Comparison of ENCODE assay signal across 8 mouse cellular contexts in genomic region chr11:23149556-23150244, GRCm38 (mm10).
DNase-seq lines count a peak whose midpoint lies in the region; ATAC-seq lines count a peak whose summit lies in the region.

No protein-coding gene starts in this region.

- WGBS in embryonic facial prominence, embryonic 11.5 days = 66% methylated on average over 5 of the region's 5 CpGs
- 64% methylated on average over 5 of the region's 5 CpGs for WGBS in embryonic facial prominence, embryonic 10.5 days
- WGBS in forebrain, embryonic 15.5 days = 69% methylated on average over 5 of the region's 5 CpGs

- H3K9me3 ChIP-seq in embryonic facial prominence, embryonic 11.5 days (replicated peaks; ENCODE audit: control insufficient read depth, low read length) = no peaks in the 10 kb centered on the region
- H3K9me3 ChIP-seq in embryonic facial prominence, embryonic 10.5 days = no peaks in the 10 kb centered on the region
- no peaks in the 10 kb centered on the region for H3K9me3 ChIP-seq in forebrain, embryonic 15.5 days

- ATAC-seq in embryonic facial prominence, embryonic 11.5 days (replicated peaks; ENCODE audit: insufficient number of reproducible peaks, low FRiP score, low TSS enrichment, low read depth) = peak; percentile 73; the same call in 1 of the 2 replicates
- peak; percentile 67; the same call in 1 of the 2 replicates for ATAC-seq in forebrain, embryonic 15.5 days (replicated peaks)

- peak; percentile 84 for DNase-seq in embryonic facial prominence, embryonic 11.5 days (ENCODE audit: low spot score)
- DNase-seq in embryonic facial prominence, embryonic 10.5 days (ENCODE audit: low spot score) = no peak
- peak; percentile 30 for DNase-seq in thymus, postnatal 14 days
- DNase-seq in thymus, postnatal 36 days = no peak
- peak; percentile 23 to 62 for DNase-seq in kidney, postnatal 36 days
- peak; percentile 27 for DNase-seq in skeletal muscle tissue, adult 2 months (ENCODE audit: low read depth, low spot score)
- no peak for DNase-seq in gastrocnemius, postnatal 25 days

- H3K27ac ChIP-seq in embryonic facial prominence, embryonic 11.5 days (replicated peaks; ENCODE audit: low read depth, low read length) = no peak overlapping the region
- H3K27ac ChIP-seq in embryonic facial prominence, embryonic 10.5 days (replicated peaks) = no peak overlapping the region
- H3K27ac ChIP-seq in forebrain, embryonic 15.5 days (replicated peaks) = no peak overlapping the region

- no peak overlapping the region for H3K4me2 ChIP-seq in embryonic facial prominence, embryonic 11.5 days (ENCODE audit: low read depth, low read length)
- no peak overlapping the region for H3K4me2 ChIP-seq in forebrain, embryonic 15.5 days (replicated peaks)

- H3K9ac ChIP-seq in embryonic facial prominence, embryonic 11.5 days (replicated peaks; ENCODE audit: low read length) = no peak overlapping the region
- H3K9ac ChIP-seq in forebrain, embryonic 15.5 days (replicated peaks) = no peak overlapping the region

- no peaks in the 10 kb centered on the region for H3K27me3 ChIP-seq in embryonic facial prominence, embryonic 11.5 days (ENCODE audit: control insufficient read depth, insufficient read depth, low read length)
- no peaks in the 10 kb centered on the region for H3K27me3 ChIP-seq in embryonic facial prominence, embryonic 10.5 days (replicated peaks; ENCODE audit: low read depth, poor library complexity, severe bottlenecking)
- H3K27me3 ChIP-seq in forebrain, embryonic 15.5 days = no peaks in the 10 kb centered on the region

- no peak overlapping the region for H3K4me3 ChIP-seq in embryonic facial prominence, embryonic 11.5 days (ENCODE audit: low read depth, low read length)
- no peak overlapping the region for H3K4me3 ChIP-seq in embryonic facial prominence, embryonic 10.5 days
- no peak overlapping the region for H3K4me3 ChIP-seq in forebrain, embryonic 15.5 days

- no peaks in the 10 kb centered on the region for H3K4me1 ChIP-seq in embryonic facial prominence, embryonic 11.5 days (ENCODE audit: control insufficient read depth, insufficient read depth, low read length)
- H3K4me1 ChIP-seq in embryonic facial prominence, embryonic 10.5 days = no peaks in the 10 kb centered on the region
- no peaks in the 10 kb centered on the region for H3K4me1 ChIP-seq in forebrain, embryonic 15.5 days

- H3K36me3 ChIP-seq in embryonic facial prominence, embryonic 11.5 days (replicated peaks; ENCODE audit: control insufficient read depth, insufficient read depth, low read depth, low read length) = no peaks in the 10 kb centered on the region
- no peaks in the 10 kb centered on the region for H3K36me3 ChIP-seq in embryonic facial prominence, embryonic 10.5 days (replicated peaks)
- H3K36me3 ChIP-seq in forebrain, embryonic 15.5 days = no peaks in the 10 kb centered on the region

Comparison
In these comparisons a context has a peak if more than half of its experiments do, and no peak if none do; other contexts are left out.
1. DNase-seq: peak in embryonic facial prominence, embryonic 11.5 days (single experiment), thymus, postnatal 14 days (single experiment), kidney, postnatal 36 days (2 of 2) and skeletal muscle tissue, adult 2 months (single experiment); none in embryonic facial prominence, embryonic 10.5 days (single experiment), thymus, postnatal 36 days (0 of 2) and gastrocnemius, postnatal 25 days (single experiment).